Mouse (Mus musculus) midbrain, postnatal 0 days (tissue): ENCODE measurements around the gene P2rx3. TPM values are rescaled to one million over a fixed set of nuclear protein-coding genes. Genes with fewer than 3 reads are reported as not detected.

Experiments
- ATAC-seq: fragments of 200-750 bp; cut with Nextera tagmentation; 2 replicates; pipeline ENCODE4 v1.8.0; 2017; ENCODE audit warnings: moderate number of reproducible peaks, mild to moderate bottlenecking, moderate TSS enrichment, moderate library complexity; ENCODE audit not compliant: low FRiP score
- DNase-seq: peaks from one replicate; pipeline ENCODE4 v3.0.0-alpha.2; 2015; ENCODE audit warnings: low spot score
- H3K27ac ChIP-seq: fragments of 300-500 bp; sonication (generic); 2 replicates; pipeline ENCODE4 v1.5.1; 2014; ENCODE audit warnings: low read depth, mild to moderate bottlenecking, low read length, mixed read lengths
- H3K27me3 ChIP-seq: fragments of 300-500 bp; sonication (generic); 2 replicates; pipeline ENCODE4 v1.6.1; 2014; ENCODE audit warnings: low read length, control low read depth, mixed read lengths; ENCODE audit not compliant: insufficient read depth
- H3K36me3 ChIP-seq: fragments of 300-500 bp; sonication (generic); 2 replicates; pipeline ENCODE4 v1.6.1; 2014; ENCODE audit warnings: low read length, control low read depth, mixed read lengths; ENCODE audit not compliant: insufficient read depth
- H3K4me1 ChIP-seq: fragments of 300-500 bp; sonication (generic); 2 replicates; pipeline ENCODE4 v1.6.1; 2014; ENCODE audit warnings: mild to moderate bottlenecking, control low read depth, antibody characterized with exemption, low read length, mixed read lengths; ENCODE audit not compliant: insufficient read depth
- H3K4me2 ChIP-seq: fragments of 300-500 bp; sonication (generic); 2 replicates; pipeline ENCODE4 v1.6.1; 2014; ENCODE audit warnings: low read depth, mild to moderate bottlenecking, low read length, mixed read lengths; ENCODE audit not compliant: poor library complexity, severe bottlenecking
- H3K4me3 ChIP-seq: fragments of 300-500 bp; sonication (generic); 2 replicates; pipeline ENCODE4 v1.5.1; 2014; ENCODE audit warnings: low read depth, mild to moderate bottlenecking, low read length, moderate library complexity
- H3K9ac ChIP-seq: fragments of 300-500 bp; sonication (generic); replicated peaks from 2 replicates; pipeline ENCODE4 v1.6.1; 2014; ENCODE audit warnings: mild to moderate bottlenecking, low read length, moderate library complexity, mixed read lengths; ENCODE audit not compliant: poor library complexity, severe bottlenecking
- H3K9me3 ChIP-seq: fragments of 300-500 bp; sonication (generic); 2 replicates; pipeline ENCODE4 v1.6.1; 2016; ENCODE audit warnings: low read length, control low read depth
- CTCF ChIP-seq: IDR thresholded peaks from 2 replicates; pipeline ENCODE4 v1.5.1; 2016; ENCODE audit warnings: antibody characterized with exemption, mild to moderate bottlenecking
- WGBS: fragments of 180-500 bp; shearing (Covaris S2); extraction: QIAGEN DNeasy Blood & Tissue Kit; methylation state at CpG from one replicate; pipeline ENCODE4 v1.1.7; 2014; 5-methylcytosine and 5-hydroxymethylcytosine counted together
- polyA plus RNA-seq: library from polyadenylated mRNA; unstranded; fragments of >200 nt; fragmentation: Nextera tagmentation; extraction: Ambion mirVana; gene quantifications from 2 replicates; pipeline ENCODE4 v1.2.1, GENCODE M21; 2015
- total RNA-seq: library from RNA; depleted of rRNA; stranded (reverse); fragments of >200 nt; gene quantifications from 2 replicates; pipeline ENCODE4 v1.2.3, GENCODE M21; 2014

P2rx3 gene
- total and polyA plus RNA-seq, 2 experiments from 2014 or later, result 0.88 to 2.7 TPM

GRCm38 (mm10) chr2:85022043-85022442 is 15.2 kb downstream of the P2rx3 start:
- Histone ChIP-seq H3K4me1 (no peaks in the 10 kb centered on the region), H3K4me3 (no peak overlapping the region), H3K9ac (no peak overlapping the region), H3K27ac (no peak overlapping the region), H3K9me3 (no peaks in the 10 kb centered on the region), H3K36me3 (no peaks in the 10 kb centered on the region), H3K4me2 (no peak overlapping the region), H3K27me3 (no peaks in the 10 kb centered on the region)
- WGBS, result 39% methylated on average over 4 of the region's 4 CpGs
- ATAC-seq (no peak), DNase-seq (peak; percentile 25)
- peak; percentile 69 for TF ChIP-seq CTCF

- Histone ChIP-seq H3K4me2 (no peak overlapping the region), H3K4me1 (no peaks in the 10 kb centered on the region), H3K9me3 (no peaks in the 10 kb centered on the region), H3K27me3 (no peaks in the 10 kb centered on the region), H3K36me3 (no peaks in the 10 kb centered on the region), H3K27ac (no peak overlapping the region), H3K9ac (no peak overlapping the region), H3K4me3 (no peak overlapping the region)
- ATAC-seq (no peak), DNase-seq (no peak)
- WGBS, result 69% methylated on average over 3 of the region's 3 CpGs
- TF ChIP-seq CTCF, result no peak
Observed at GRCm38 (mm10) chr2:85014588-85014982, 22.7 kb downstream of the P2rx3 start.

- 88% methylated on average over 5 of the region's 5 CpGs for WGBS
- H3K9me3 ChIP-seq, result no peaks in the 10 kb centered on the region
- H3K36me3 ChIP-seq, result no peaks in the 10 kb centered on the region
- H3K4me1 ChIP-seq, result no peaks in the 10 kb centered on the region
- peak; percentile 6; the same call in 1 of the 2 replicates for TF ChIP-seq CTCF
- H3K4me2 ChIP-seq, result no peak overlapping the region
- H3K9ac ChIP-seq, result no peak overlapping the region
- no peaks in the 10 kb centered on the region for H3K27me3 ChIP-seq
- DNase-seq, result no peak
- no peak for ATAC-seq
- no peak overlapping the region for H3K27ac ChIP-seq
- H3K4me3 ChIP-seq, result no peak overlapping the region
Observed at GRCm38 (mm10) chr2:85013826-85014587, 23.3 kb downstream of the P2rx3 start.

GRCm38 (mm10) chr2:85012679-85013078 is 24.6 kb downstream of the P2rx3 start:
- TF ChIP-seq CTCF, result no peak
- Histone ChIP-seq H3K4me1 (no peaks in the 10 kb centered on the region), H3K4me3 (no peak overlapping the region)

GRCm38 (mm10) chr2:85011906-85012604 is 25.2 kb downstream of the P2rx3 start:
- Histone ChIP-seq H3K4me2 (no peak overlapping the region), H3K27ac (no peak overlapping the region), H3K9ac (no peak overlapping the region), H3K4me3 (no peak overlapping the region), H3K9me3 (no peaks in the 10 kb centered on the region), H3K27me3 (no peaks in the 10 kb centered on the region), H3K36me3 (no peaks in the 10 kb centered on the region), H3K4me1 (no peaks in the 10 kb centered on the region)
- ATAC-seq (no peak), DNase-seq (no peak)
- no peak for TF ChIP-seq CTCF
- 70% methylated on average over 9 of the region's 9 CpGs for WGBS

More at GRCm38 (mm10) chr2:85012679-85013078, 24.6 kb downstream of the P2rx3 start:
- H3K27ac ChIP-seq, result no peak overlapping the region
- H3K27me3 ChIP-seq, result no peaks in the 10 kb centered on the region
- DNase-seq (no peak), ATAC-seq (no peak)
- H3K9ac ChIP-seq, result no peak overlapping the region
- H3K9me3 ChIP-seq, result no peaks in the 10 kb centered on the region
- no peak overlapping the region for H3K4me2 ChIP-seq
- H3K36me3 ChIP-seq, result no peaks in the 10 kb centered on the region
- WGBS, result 87% methylated on average over 14 of the region's 14 CpGs

- Histone ChIP-seq H3K4me2 (no peak overlapping the region), H3K27me3 (no peaks in the 10 kb centered on the region), H3K4me1 (no peaks in the 10 kb centered on the region), H3K9ac (no peak overlapping the region), H3K4me3 (no peak overlapping the region), H3K27ac (no peak overlapping the region), H3K36me3 (no peaks in the 10 kb centered on the region), H3K9me3 (no peaks in the 10 kb centered on the region)
- 78% methylated on average over 2 of the region's 2 CpGs for WGBS
- TF ChIP-seq CTCF, result no peak
- DNase-seq (no peak), ATAC-seq (no peak)
Observed at GRCm38 (mm10) chr2:85009212-85009611, 28.1 kb downstream of the P2rx3 start.
